Mouse (Mus musculus): Measurements from ENCODE around the gene Dusp8.
A peak's percentile ranks its signal among the peaks of the same experiment; 100 is the strongest.

The Dusp8 gene

GRCm38 (mm10) chr7:142086159-142086905 lies 9.3 kb downstream of the Dusp8 start:
- no peak for DNase-seq (ENCODE audit: low spot score in 2 of 2)

GRCm38 (mm10) chr7:142084820-142085219 lies 10.8 kb downstream of the Dusp8 start:
- no peak for DNase-seq (ENCODE audit: low spot score in 2 of 2)

GRCm38 (mm10) chr7:142084395-142084794 lies 11.2 kb downstream of the Dusp8 start:
- DNase-seq (ENCODE audit: low spot score in 2 of 2) = no peak

- DNase-seq (ENCODE audit: low spot score in 2 of 2) = no peak
These were observed 11.9 kb downstream of the Dusp8 start for GRCm38 (mm10) chr7:142083588-142084317.

GRCm38 (mm10) chr7:142082607-142083006 lies 13.0 kb downstream of the Dusp8 start:
- DNase-seq (ENCODE audit: low spot score in 2 of 2) = no peak

GRCm38 (mm10) chr7:142082179-142082578 lies 13.5 kb downstream of the Dusp8 start:
- DNase-seq (ENCODE audit: low spot score in 2 of 2) = no peak

GRCm38 (mm10) chr7:142081736-142082135 lies 13.9 kb downstream of the Dusp8 start:
- no peak for DNase-seq (ENCODE audit: low spot score in 2 of 2)

GRCm38 (mm10) chr7:142080876-142081275 lies 14.8 kb downstream of the Dusp8 start:
- no peak for DNase-seq (ENCODE audit: low spot score in 2 of 2)

GRCm38 (mm10) chr7:142079365-142079764 lies 16.3 kb downstream of the Dusp8 start:
- no peak for DNase-seq (ENCODE audit: low spot score in 2 of 2)

GRCm38 (mm10) chr7:142077138-142077537 lies 18.5 kb downstream of the Dusp8 start:
- DNase-seq (ENCODE audit: low spot score in 2 of 2) = no peak

- DNase-seq (ENCODE audit: low spot score in 2 of 2) = no peak
These were observed 21.3 kb downstream of the Dusp8 start for GRCm38 (mm10) chr7:142074146-142074886.

- DNase-seq (ENCODE audit: low spot score in 2 of 2) = no peak
These were observed 23.9 kb downstream of the Dusp8 start for GRCm38 (mm10) chr7:142071717-142072116.

GRCm38 (mm10) chr7:142071212-142071578 lies 24.4 kb downstream of the Dusp8 start:
- DNase-seq (ENCODE audit: low spot score in 2 of 2) = no peak

GRCm38 (mm10) chr7:142070458-142071211 lies 25.0 kb downstream of the Dusp8 start:
- DNase-seq (ENCODE audit: low spot score in 2 of 2) = peak; percentile 73 to 75

GRCm38 (mm10) chr7:142068429-142068828 lies 27.2 kb downstream of the Dusp8 start:
- DNase-seq (ENCODE audit: low spot score in 2 of 2) = no peak

- DNase-seq (ENCODE audit: low spot score in 2 of 2) = peak; percentile 90 to 94
These were observed 34.6 kb downstream of the Dusp8 start, which contains the start of gene Mob2 for GRCm38 (mm10) chr7:142060931-142061565. Gene Mob2, minus strand, starts transcription at chr7:142061065.

- no peak for DNase-seq (ENCODE audit: low spot score in 2 of 2)
These were observed 35.3 kb downstream of the Dusp8 start for GRCm38 (mm10) chr7:142060185-142060930.

- DNase-seq (ENCODE audit: low spot score in 2 of 2) = no peak
These were observed 36.6 kb downstream of the Dusp8 start for GRCm38 (mm10) chr7:142059024-142059423.

GRCm38 (mm10) chr7:142057121-142057520 lies 38.5 kb downstream of the Dusp8 start:
- no peak for DNase-seq (ENCODE audit: low spot score in 2 of 2)

- DNase-seq (ENCODE audit: low spot score in 2 of 2) = no peak
These were observed 39.0 kb downstream of the Dusp8 start for GRCm38 (mm10) chr7:142056601-142057061.
